Mouse (Mus musculus) lung, adult 2 months (tissue): ENCODE data around the gene Arl6ip1. TPM values are rescaled to one million over a fixed set of nuclear protein-coding genes. Genes with fewer than 3 reads are reported as not detected.

Experiments used
- DNase-seq: peaks from one replicate; pipeline ENCODE4 v3.0.0; 2022
- H3K4me1 ChIP-seq: fragments of 200-500 bp; 2 replicates; pipeline ENCODE4 v1.6.1; 2011; ENCODE audit warnings: low read length; ENCODE audit not compliant: control insufficient read depth, insufficient read depth
- H3K4me3 ChIP-seq: fragments of 200-500 bp; replicated peaks from 2 replicates; pipeline ENCODE3; 2011; ENCODE audit warnings: low read depth, mild to moderate bottlenecking, control low read depth, low read length; ENCODE audit errors: extremely low read depth
- CTCF ChIP-seq: fragments of 200-500 bp; IDR thresholded peaks from 2 replicates; pipeline ENCODE4 v1.5.1; 2011; ENCODE audit warnings: mild to moderate bottlenecking, low read length, control low read depth; ENCODE audit not compliant: insufficient read depth
- POLR2A ChIP-seq: fragments of 200-500 bp; IDR thresholded peaks from 2 replicates; pipeline ENCODE4 v1.6.1; 2011; ENCODE audit warnings: low read depth, mild to moderate bottlenecking, control low read depth, low read length, borderline replicate concordance; ENCODE audit errors: extremely low read depth
- WGBS: fragments of 180-500 bp; shearing (Covaris S2); methylation state at CpG from one replicate; pipeline ENCODE4 v1.1.7; 2018; 5-methylcytosine and 5-hydroxymethylcytosine counted together
- polyA plus RNA-seq: library from polyadenylated mRNA; depleted of rRNA; stranded (reverse); fragments of >200 nt; gene quantifications from 2 replicates; pipeline ENCODE4 v1.2.3, GENCODE M21; 2012

Gene Arl6ip1
- polyA plus RNA-seq, 1 experiment: 110 TPM

GRCm38 (mm10) chr7:118118426-118118825 lies 11.0 kb downstream of the Arl6ip1 start:
- 74% methylated on average over 3 of the region's 3 CpGs for WGBS
- no peak for DNase-seq
- Histone ChIP-seq H3K4me3 (no peak overlapping the region), H3K4me1 (peaks cover 18% of the 10 kb centered on the region)
- TF ChIP-seq POLR2A (no peak), CTCF (no peak)

- no peak for TF ChIP-seq POLR2A
- no peak for TF ChIP-seq CTCF
- DNase-seq: no peak
- WGBS: 42% methylated on average over 4 of the region's 4 CpGs
- Histone ChIP-seq H3K4me1 (peaks cover 22% of the 10 kb centered on the region), H3K4me3 (no peak overlapping the region)
Measured at GRCm38 (mm10) chr7:118117539-118118210, 11.8 kb downstream of the Arl6ip1 start.

GRCm38 (mm10) chr7:118116787-118117538 lies 12.5 kb downstream of the Arl6ip1 start:
- Histone ChIP-seq H3K4me3 (no peak overlapping the region), H3K4me1 (peaks cover 26% of the 10 kb centered on the region)
- 12% methylated on average over 8 of the region's 8 CpGs for WGBS
- DNase-seq: no peak
- TF ChIP-seq POLR2A (no peak), CTCF (no peak)

GRCm38 (mm10) chr7:118115877-118116568 lies 13.4 kb downstream of the Arl6ip1 start, which contains the start of gene Rps15a:
TSS of gene Rps15a (minus strand) at chr7:118116188.
- no peak for TF ChIP-seq CTCF
- peak; percentile 85; the same call in 1 of the 2 replicates for TF ChIP-seq POLR2A
- peak within 1 kb of the TSS; percentile 82 for H3K4me3 ChIP-seq
- DNase-seq: peak; percentile 95
- peaks cover 32% of the 10 kb centered on the region for H3K4me1 ChIP-seq
- WGBS: under 1% methylated on average over 40 of the region's 40 CpGs

- under 1% methylated on average over 20 of the region's 20 CpGs for WGBS
- DNase-seq: no peak
- peaks cover 29% of the 10 kb centered on the region for H3K4me1 ChIP-seq
- no peak for TF ChIP-seq CTCF
- TF ChIP-seq POLR2A: no peak
- peak overlapping the region; percentile 82 for H3K4me3 ChIP-seq
Measured at GRCm38 (mm10) chr7:118115533-118115876, 14.0 kb downstream of the Arl6ip1 start.

GRCm38 (mm10) chr7:118113541-118114297 lies 15.7 kb downstream of the Arl6ip1 start:
- TF ChIP-seq CTCF (no peak), POLR2A (no peak)
- Histone ChIP-seq H3K4me3 (no peak overlapping the region), H3K4me1 (peaks cover 29% of the 10 kb centered on the region)
- WGBS: 50% methylated on average over 5 of the region's 5 CpGs
- no peak for DNase-seq

DNA sequence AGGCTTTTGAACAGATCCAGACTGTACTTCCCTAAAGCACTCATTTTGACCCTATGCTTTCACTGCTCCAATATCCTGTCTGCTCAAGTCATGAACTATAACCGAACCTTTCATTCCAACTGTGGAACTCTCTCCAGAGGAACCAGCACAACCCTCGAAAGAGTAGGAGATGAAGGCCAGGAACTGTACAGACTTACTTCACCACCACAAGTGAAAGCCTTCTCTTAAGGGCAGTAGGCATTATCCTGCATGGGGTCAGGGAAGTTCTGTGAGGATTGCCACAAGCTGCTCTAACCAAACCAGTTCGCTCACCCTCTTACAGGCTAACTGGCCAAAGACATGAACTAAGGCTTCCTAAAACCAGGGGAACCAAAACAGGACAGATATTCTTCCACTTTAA lies 18.3 kb downstream of the Arl6ip1 start:
- no peak for TF ChIP-seq CTCF
- TF ChIP-seq POLR2A: no peak
- 57% methylated on average over 3 of the region's 3 CpGs for WGBS

DNA sequence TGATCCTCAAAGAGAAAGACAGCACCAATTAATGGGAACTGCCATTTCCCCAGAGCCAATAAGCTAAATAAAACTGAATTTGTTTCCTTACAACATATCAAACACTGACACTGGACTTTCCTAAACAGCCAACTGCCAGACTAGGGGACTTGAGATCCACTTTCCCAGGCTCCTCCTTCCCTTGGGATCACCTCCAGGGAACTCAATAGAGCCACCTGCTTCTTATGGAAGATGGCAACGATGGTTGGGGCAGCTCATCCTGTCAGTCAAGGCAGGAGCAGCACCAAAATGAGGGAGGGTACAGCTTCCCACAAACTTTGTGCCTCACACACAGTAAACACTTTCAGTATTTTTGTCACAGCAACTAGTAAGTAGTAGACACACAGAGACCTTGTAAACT lies 21.8 kb downstream of the Arl6ip1 start:
- WGBS: 67% methylated on average over 1 of the region's 1 CpGs
- H3K4me3 ChIP-seq: no peak overlapping the region
- no peak for TF ChIP-seq POLR2A
- no peak for TF ChIP-seq CTCF
- peaks cover 10% of the 10 kb centered on the region; the same call in 1 of the 2 replicates for H3K4me1 ChIP-seq
- no peak for DNase-seq

More for the DNA sequence above, 18.3 kb downstream of the Arl6ip1 start:
- Histone ChIP-seq H3K4me3 (no peak overlapping the region), H3K4me1 (peaks cover 26% of the 10 kb centered on the region)
- no peak for DNase-seq
